Mouse (Mus musculus) frontal cortex, adult 2 months (tissue): Measurements from ENCODE around the gene Ocrl. TPM values are rescaled to one million over a fixed set of nuclear protein-coding genes. Genes with fewer than 3 reads are reported as not detected.
A peak's percentile ranks its signal among the peaks of the same experiment; 100 is the strongest.

ENCODE experiments used
- DNase-seq, 2 experiments: peaks; one replicate each; pipeline ENCODE4 v3.0.0; 2022; ENCODE audit warnings: low spot score in 1 of 2; ENCODE audit errors: extremely low spot score in 1 of 2
- polyA plus RNA-seq: library from polyadenylated mRNA; depleted of rRNA; stranded (reverse); fragments of >200 nt; gene quantifications from 2 replicates; pipeline ENCODE4 v1.2.3, GENCODE M21; 2012; rRNA removed

The Ocrl gene
- polyA plus RNA-seq, result 52.1 and 61.1 TPM in 2 replicates

- peak in 1 of 2 experiments; percentile 68 for DNase-seq
Observed at GRCm38 (mm10) chrX:47912306-47912792, at the start of gene Ocrl. Ocrl (plus strand) TSS chrX:47912387.

GRCm38 (mm10) chrX:47880052-47880451 is 32.1 kb upstream of the Ocrl start:
- DNase-seq, result peak in 1 of 2 experiments; percentile 10

- no peak for DNase-seq
Observed at GRCm38 (mm10) chrX:47882813-47883212, 29.4 kb upstream of the Ocrl start.

- no peak for DNase-seq
Observed at GRCm38 (mm10) chrX:47887401-47887800, 24.8 kb upstream of the Ocrl start.

- peak in 1 of 2 experiments; percentile 25 for DNase-seq
Observed at GRCm38 (mm10) chrX:47891243-47891906, 20.8 kb upstream of the Ocrl start.

GRCm38 (mm10) chrX:47891907-47892430 is 20.2 kb upstream of the Ocrl start:
- peak in 1 of 2 experiments; percentile 19 for DNase-seq

GRCm38 (mm10) chrX:47892431-47893024 is 19.7 kb upstream of the Ocrl start, which contains the start of gene Smarca1:
Smarca1 (minus strand) TSS chrX:47892974.
- peak in 1 of 2 experiments; percentile 5 for DNase-seq

- no peak for DNase-seq
Observed at GRCm38 (mm10) chrX:47912904-47913542, 836 bp downstream of the Ocrl start.

GRCm38 (mm10) chrX:47913543-47913938 is 1.4 kb downstream of the Ocrl start:
- DNase-seq, result no peak

- no peak for DNase-seq
Observed at GRCm38 (mm10) chrX:47916831-47917230, 4.6 kb downstream of the Ocrl start.

- no peak for DNase-seq
Observed at GRCm38 (mm10) chrX:47920541-47920940, 8.4 kb downstream of the Ocrl start.

GRCm38 (mm10) chrX:47927981-47928380 is 15.8 kb downstream of the Ocrl start:
- DNase-seq, result no peak

GRCm38 (mm10) chrX:47930449-47930848 is 18.3 kb downstream of the Ocrl start:
- DNase-seq, result no peak

GRCm38 (mm10) chrX:47934352-47934751 is 22.2 kb downstream of the Ocrl start:
- DNase-seq, result no peak

GRCm38 (mm10) chrX:47936885-47937284 is 24.7 kb downstream of the Ocrl start:
- DNase-seq, result no peak

- no peak for DNase-seq
Observed at GRCm38 (mm10) chrX:47937740-47938139, 25.6 kb downstream of the Ocrl start.

- DNase-seq, result peak in 1 of 2 experiments; percentile 22
Observed at GRCm38 (mm10) chrX:47949729-47950128, 37.5 kb downstream of the Ocrl start.

GRCm38 (mm10) chrX:47962579-47962978 is 50.4 kb downstream of the Ocrl start:
- DNase-seq, result peak; percentile 2 to 32

- DNase-seq, result peak; percentile 59 to 63
Observed at GRCm38 (mm10) chrX:47970371-47970770, 58.2 kb downstream of the Ocrl start.

- DNase-seq, result no peak
Observed at GRCm38 (mm10) chrX:47970864-47971263, 58.7 kb downstream of the Ocrl start.
